Mouse (Mus musculus): Measurements from ENCODE around the gene Exoc3l2.

Exoc3l2 gene

GRCm38 (mm10) chr7:19456628-19457027 is 6.5 kb upstream of the Exoc3l2 start:
- no peak for DNase-seq (ENCODE audit: low spot score in 2 of 2)

DNA sequence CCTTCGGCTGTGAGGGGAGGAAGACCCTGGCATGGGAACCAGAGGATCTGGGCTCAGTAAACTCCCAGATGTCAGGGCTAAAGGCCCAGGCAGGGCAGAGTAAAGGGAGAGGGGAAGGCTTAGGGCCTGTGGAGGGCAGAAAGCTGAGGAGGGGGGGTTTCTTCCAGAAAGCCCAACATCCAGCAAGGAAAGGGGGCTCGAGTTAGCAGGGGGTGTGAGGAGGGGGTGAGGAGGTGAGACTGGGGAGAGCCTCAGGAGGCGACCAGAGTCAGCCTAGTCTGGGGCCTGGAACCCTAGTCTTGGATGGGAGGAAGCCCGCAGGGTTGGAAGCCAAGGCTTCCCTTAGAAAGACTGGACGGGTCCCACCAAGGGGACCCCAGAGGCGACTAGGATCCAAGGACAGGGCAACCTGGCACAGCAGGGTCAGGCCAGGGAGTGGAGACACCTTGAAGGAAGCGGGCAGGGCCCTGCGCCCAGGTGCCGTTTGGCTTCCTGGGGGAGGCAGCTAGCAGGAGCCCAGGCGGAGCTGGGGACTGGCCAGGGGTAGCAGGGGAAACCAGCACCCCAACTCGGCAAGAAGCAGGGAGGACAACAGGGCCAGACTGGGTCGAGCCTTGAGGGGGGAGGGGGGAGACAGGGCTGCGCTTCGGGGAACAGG is 5.6 kb upstream of the Exoc3l2 start:
- DNase-seq (ENCODE audit: low spot score in 2 of 2), result no peak

- peak in 1 of 2 experiments; percentile 39 for DNase-seq (ENCODE audit: low spot score in 2 of 2)
These were observed 5.1 kb upstream of the Exoc3l2 start for GRCm38 (mm10) chr7:19458072-19458486.

- peak; percentile 32 to 62 for DNase-seq (ENCODE audit: low spot score in 2 of 2)
These were observed 4.5 kb upstream of the Exoc3l2 start, which contains the start of gene Mark4 for GRCm38 (mm10) chr7:19458591-19459111. TSS of gene Mark4 (minus strand) at chr7:19458821.

DNA sequence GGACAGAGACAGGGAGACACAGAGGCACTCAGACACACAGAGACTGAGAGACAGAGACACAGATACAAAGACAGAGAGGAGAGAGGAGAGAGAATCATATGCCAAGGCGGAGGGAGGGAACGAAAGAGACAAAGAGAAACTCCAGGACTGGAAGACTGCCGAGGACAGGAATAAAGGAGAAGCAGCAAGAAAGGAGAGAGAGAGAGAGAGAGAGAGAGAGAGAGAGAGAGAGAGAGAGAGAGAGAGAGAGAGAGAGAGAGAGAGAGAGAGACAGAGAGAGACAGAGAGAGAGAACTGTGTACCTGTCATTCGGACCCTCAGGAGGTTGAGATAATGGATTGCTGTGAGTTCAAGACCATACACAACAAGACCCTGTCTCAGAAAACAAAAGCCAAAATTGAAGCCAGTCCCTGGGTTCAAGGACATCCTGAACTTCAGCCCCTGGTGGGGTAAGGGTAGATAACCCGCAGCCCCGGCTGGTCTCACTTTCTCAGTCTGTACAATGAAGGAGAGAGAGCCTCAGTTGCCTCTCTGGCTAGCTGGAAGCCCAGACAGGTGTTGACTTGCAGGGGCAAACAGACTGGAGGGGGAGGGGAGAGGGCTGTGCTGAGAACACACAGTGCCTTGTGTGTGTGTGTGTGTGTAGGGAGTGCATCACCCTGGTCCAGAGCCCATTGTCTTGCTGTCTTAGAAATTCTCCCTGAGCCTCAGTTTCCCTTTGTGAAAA is 3.8 kb upstream of the Exoc3l2 start:
- DNase-seq (ENCODE audit: low spot score in 2 of 2), result no peak

DNA sequence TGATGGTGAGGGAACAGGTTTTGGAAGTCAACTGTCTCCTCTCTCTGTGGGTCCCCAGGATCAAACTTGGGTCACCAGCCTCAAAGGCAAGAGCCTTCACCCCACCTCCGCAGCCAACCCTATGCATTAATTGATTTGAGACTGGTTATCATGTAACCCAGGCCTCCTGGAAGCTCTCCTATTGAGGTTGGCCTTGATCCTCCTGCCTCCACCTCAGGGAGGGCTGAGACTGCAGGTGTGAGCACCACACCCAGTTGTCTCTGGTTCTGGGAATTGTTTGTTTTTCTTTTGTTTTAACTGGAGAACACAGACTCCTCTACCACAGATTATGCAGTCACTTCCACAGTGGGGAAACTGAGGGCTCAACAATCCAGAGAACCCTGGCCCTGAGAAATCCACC is 2.6 kb upstream of the Exoc3l2 start:
- DNase-seq (ENCODE audit: low spot score in 2 of 2), result no peak

DNA sequence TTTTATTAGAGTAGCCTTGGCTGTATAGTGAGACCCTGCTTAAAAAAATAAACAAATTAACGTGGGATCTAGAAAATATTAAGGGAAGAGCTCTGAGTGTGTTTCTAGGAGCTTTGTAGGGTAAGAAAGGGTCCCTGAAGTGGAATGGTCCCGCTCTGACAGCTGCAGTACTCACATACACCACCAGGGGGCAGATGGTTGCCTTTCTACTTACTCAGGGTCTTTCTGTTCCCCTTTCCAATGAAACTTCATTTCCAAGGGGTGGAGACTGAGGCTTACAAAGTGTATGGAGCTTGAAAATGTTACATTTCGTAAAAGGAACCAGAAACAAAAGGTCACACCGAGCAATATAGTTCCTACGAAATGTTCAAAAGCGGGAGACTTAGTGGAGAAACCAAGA is 1.6 kb upstream of the Exoc3l2 start:
- DNase-seq (ENCODE audit: low spot score in 2 of 2), result peak; percentile 43 to 57

- no peak for DNase-seq (ENCODE audit: low spot score in 2 of 2)
These were observed 688 bp upstream of the Exoc3l2 start for GRCm38 (mm10) chr7:19462443-19462842.

DNA sequence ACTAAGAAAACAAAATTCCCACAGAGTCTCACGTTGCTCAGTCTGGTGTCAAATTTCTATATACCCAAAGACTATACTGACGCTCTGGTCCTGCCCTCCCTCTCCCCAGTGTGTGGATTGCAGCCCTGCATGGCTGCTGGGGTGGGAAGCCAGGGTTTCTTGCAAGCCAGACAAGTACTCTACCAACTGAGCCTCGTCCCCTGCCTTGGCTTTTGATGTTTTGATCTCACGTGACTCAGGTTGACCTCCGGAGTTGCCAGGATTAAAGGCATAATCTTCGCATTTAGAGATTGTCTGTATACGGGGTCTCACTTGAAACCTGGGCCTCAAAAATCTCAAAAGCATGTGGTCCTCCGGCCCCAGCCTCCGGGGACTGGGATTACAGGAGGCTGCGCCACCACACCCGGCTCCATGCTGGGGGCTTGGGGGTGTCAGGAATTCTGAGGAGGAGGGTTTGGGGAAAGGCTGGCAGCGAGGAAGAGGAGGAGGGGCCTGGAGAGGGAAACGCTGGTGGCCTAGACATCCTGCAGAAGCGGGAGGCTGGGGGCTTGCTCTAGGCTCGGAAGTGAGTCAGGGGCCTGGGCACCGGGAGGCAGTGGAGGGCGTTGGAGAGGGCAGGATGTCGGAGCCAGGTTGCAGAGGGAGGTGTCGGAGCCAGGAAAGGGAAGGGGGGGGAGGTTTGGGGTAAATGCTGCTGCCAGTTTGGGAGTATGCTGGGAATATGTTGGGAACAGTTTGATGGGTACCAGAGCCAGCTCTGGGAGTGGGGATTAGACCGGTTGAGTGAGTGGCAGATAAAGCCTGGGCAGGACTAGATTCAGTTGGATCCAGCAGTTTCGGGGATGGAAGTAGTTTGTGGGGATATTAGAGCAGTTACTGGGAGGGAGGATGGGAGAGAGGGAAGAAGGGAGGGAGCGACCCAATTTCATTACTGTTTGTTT is 1.5 kb downstream of the Exoc3l2 start:
- DNase-seq (ENCODE audit: low spot score in 2 of 2), result no peak

GRCm38 (mm10) chr7:19466602-19467145 is 3.5 kb downstream of the Exoc3l2 start:
- no peak for DNase-seq (ENCODE audit: low spot score in 2 of 2)

GRCm38 (mm10) chr7:19467638-19468037 is 4.5 kb downstream of the Exoc3l2 start:
- DNase-seq (ENCODE audit: low spot score in 2 of 2), result no peak

DNA sequence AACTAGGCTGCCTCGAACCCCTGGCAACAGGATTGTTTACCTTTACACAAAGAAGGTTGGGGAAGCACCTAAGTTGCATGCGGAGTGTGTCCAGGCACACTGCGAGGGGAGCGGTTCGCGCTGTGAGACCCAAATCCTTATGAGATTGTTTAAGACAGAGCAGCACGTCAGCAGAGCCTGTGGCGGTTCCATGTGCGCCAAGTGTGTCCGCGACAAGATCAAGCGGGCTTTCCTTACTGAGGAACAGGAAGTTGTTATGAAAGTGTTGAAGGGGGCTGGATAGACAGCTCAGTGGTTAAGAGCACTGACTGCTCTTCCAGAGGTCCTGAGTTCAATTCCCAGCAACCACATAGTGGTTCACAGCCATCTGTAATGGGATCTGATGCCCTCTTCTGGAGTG is 5.1 kb downstream of the Exoc3l2 start:
- DNase-seq (ENCODE audit: low spot score in 2 of 2), result no peak

DNA sequence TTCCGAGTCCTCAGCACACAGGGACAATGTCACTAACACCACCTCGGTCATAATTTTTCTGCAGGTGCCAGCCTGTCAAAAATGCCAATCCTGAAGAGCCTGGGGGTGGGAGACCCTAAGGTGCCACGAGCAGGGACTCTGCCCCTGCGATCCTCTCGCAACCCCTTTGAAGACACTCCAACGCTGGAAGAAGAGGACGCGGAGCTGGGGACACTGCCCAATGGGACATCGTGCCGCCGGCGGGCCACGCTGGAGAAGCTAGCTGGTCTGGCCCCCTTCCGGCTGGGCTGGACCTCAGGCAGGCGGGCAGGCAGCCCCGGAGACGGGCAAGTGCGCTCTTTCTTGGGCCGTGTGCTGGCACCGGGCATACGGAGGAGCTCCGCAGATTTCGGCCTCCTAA is 6.3 kb downstream of the Exoc3l2 start:
- DNase-seq (ENCODE audit: low spot score in 2 of 2), result no peak

- no peak for DNase-seq (ENCODE audit: low spot score in 2 of 2)
These were observed 7.2 kb downstream of the Exoc3l2 start for GRCm38 (mm10) chr7:19470308-19470707.

GRCm38 (mm10) chr7:19472403-19472802 is 9.3 kb downstream of the Exoc3l2 start:
- no peak for DNase-seq (ENCODE audit: low spot score in 2 of 2)

DNA sequence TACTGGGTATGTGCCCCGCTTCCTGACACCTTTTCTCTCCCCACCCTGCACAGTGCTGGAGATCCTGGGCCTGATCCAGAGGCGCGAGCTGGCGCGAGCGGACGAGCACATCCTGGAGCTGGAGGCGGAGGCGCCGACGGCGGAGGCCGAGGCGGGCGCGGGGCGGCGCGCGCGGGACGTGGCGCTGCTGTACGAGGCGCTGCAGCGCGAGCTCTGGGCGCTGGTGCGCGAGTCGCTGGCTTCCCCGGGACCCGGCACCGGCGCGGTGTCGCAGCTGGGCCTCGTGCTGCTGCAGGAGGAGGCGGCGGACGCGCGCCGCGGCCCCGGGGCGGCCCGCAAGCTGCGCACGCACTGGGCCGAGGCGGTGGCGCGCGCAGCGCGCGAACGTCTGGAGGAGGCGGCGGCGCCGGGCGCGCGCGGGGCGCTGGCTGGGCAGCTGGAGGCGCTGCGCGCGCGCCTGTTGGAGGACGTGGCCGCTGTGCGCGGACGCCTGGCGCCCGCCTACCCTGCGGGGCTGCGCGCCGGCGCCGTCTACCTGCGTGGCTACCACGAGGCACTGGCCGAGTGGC is 10.8 kb downstream of the Exoc3l2 start:
- peak in 1 of 2 experiments; percentile 34 for DNase-seq (ENCODE audit: low spot score in 2 of 2)

GRCm38 (mm10) chr7:19477084-19477483 is 14.0 kb downstream of the Exoc3l2 start:
- DNase-seq (ENCODE audit: low spot score in 2 of 2), result no peak

DNA sequence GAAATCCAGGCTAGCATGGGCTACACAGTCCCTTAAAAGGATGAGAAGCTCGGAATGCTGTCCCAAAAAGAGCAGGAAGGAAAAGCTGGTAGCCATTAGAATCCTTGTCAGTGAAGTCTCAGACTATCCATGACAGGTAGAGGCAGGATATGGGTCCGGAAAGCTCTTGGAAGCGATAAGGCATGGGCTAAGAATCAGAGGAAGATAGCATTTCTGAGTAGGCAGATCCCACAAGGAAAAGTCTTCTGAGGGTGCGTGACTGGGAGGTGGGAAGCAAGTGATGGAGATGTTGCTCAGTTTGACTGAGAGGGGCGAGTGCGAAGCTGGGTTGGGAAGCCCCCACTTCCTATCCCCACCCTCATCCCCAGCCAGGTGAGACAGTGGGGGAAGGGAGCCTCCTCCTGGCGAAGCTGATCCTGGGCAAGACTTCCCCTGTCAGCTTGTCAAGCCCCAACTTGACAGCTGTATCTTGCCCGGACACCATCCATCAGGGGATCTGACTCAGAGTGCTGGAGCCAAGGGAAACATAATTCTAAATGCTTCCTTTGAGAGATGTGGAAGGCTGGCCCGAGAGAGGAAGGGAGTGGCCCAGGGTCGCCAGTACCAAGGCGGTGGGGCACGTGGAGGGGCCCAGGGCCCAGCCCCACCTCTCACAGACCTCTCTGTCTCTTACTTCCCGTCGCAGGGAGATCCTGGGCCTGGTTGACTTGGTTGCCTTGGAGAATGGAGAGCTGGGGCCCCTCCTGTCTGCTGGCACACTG is 14.7 kb downstream of the Exoc3l2 start:
- DNase-seq (ENCODE audit: low spot score in 2 of 2), result no peak

- DNase-seq (ENCODE audit: low spot score in 2 of 2), result no peak
These were observed 20.1 kb downstream of the Exoc3l2 start for GRCm38 (mm10) chr7:19483281-19483680.

DNA sequence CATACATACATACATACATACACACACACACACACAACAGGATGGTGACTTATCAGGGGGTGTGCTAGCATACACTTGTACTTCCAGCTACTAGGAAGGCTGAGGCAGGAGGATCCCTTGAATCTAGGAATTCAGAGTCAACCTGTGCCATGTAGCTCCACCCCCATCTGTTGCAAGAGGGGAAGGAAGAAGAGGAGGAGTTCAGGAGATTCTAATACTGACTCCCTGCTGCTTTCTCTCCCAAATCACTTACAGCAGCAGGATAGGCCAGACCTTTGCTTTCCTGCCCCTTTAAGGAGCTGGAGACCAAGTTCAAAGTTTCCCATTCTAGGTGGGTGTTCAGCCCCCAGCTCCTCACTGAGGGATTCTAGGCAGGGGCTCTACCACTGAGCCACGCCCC is 22.4 kb downstream of the Exoc3l2 start:
- DNase-seq (ENCODE audit: low spot score in 2 of 2), result no peak

- no peak for DNase-seq (ENCODE audit: low spot score in 2 of 2)
These were observed 23.4 kb downstream of the Exoc3l2 start for GRCm38 (mm10) chr7:19486549-19486948.
